Mouse (Mus musculus) forebrain, embryonic 12.5 days (tissue): ENCODE measurements around the gene Gtf2h2. TPM values are rescaled to one million over a fixed set of nuclear protein-coding genes. Genes with fewer than 3 reads are reported as not detected.

ENCODE experiments used
- ATAC-seq: fragments of 200-750 bp; cut with Nextera tagmentation; 2 replicates; pipeline ENCODE4 v1.8.0; 2017; ENCODE audit warnings: moderate TSS enrichment; ENCODE audit not compliant: low FRiP score
- H3K27ac ChIP-seq: fragments of 300-500 bp; sonication (generic); 2 replicates; pipeline ENCODE4 v1.5.1; 2016; ENCODE audit warnings: mild to moderate bottlenecking
- H3K27me3 ChIP-seq: fragments of 300-500 bp; sonication (generic); 2 replicates; pipeline ENCODE4 v1.6.1; 2016; ENCODE audit warnings: mild to moderate bottlenecking
- H3K36me3 ChIP-seq: fragments of 300-500 bp; sonication (generic); replicated peaks from 2 replicates; pipeline ENCODE4 v1.6.1; 2016; ENCODE audit warnings: mild to moderate bottlenecking
- H3K4me1 ChIP-seq: fragments of 300-500 bp; sonication (generic); 2 replicates; pipeline ENCODE4 v1.6.1; 2016
- H3K4me2 ChIP-seq: fragments of 300-500 bp; sonication (generic); 2 replicates; pipeline ENCODE4 v1.6.1; 2016; ENCODE audit warnings: mild to moderate bottlenecking, moderate library complexity
- H3K4me3 ChIP-seq: fragments of 300-500 bp; sonication (generic); replicated peaks from 2 replicates; pipeline ENCODE4 v1.5.1; 2016; ENCODE audit warnings: mild to moderate bottlenecking
- H3K9ac ChIP-seq: fragments of 300-500 bp; sonication (generic); 2 replicates; pipeline ENCODE4 v1.6.1; 2016; ENCODE audit warnings: mild to moderate bottlenecking
- H3K9me3 ChIP-seq: fragments of 300-500 bp; sonication (generic); 2 replicates; pipeline ENCODE4 v1.6.1; 2016
- WGBS: fragments of 180-500 bp; shearing (Covaris S2); methylation state at CpG from one replicate; pipeline ENCODE4 v1.1.7; 2016; 5-methylcytosine and 5-hydroxymethylcytosine counted together
- polyA plus RNA-seq: library from polyadenylated mRNA; unstranded; fragments of >200 nt; fragmentation: Nextera tagmentation; extraction: Ambion mirVana; gene quantifications from 2 replicates; pipeline ENCODE4 v1.2.1, GENCODE M21; 2016

Gene Gtf2h2
- polyA plus RNA-seq = 76.9 and 77.1 TPM in 2 replicates

DNA sequence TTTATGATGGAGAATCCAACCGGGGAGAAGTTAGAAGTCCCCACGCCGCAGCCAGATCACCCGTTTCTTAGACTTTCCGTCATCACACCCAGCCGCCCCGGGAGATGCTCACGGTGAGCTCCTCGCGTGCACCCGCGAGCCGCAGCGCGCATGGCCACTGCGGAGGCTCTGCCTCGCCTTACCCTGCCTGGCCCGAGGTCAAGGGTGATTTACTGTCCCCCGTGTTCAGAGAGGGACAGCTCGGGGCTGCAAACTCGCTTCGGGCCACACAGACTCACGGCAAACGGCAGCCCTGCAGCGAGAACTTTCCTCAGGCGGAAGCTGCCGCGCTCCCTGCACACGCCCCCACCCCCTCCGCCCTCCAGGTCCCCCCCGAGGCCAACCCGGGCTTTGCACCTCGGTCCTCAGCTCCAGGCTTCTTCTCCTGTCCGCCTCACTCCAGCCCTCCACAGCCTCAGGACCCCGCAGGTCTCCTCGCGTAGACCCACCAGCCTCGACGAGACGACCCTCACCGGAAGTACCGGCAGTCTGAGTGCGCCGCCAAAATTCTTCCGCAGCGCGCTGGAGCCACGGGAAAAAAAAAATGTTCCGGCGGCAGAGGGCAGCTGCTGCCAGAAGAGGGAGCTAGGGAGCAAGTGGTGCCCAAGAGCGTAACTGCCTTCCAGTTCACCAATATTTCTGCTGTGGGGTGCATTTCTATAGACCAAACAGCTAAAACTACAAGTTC lies at the start of gene Gtf2h2:
TSS of gene Gtf2h2 (minus strand) at position 519 of the 727 bp plus-strand sequence.
- Histone ChIP-seq H3K9ac (peak within 1 kb of the TSS; percentile 83), H3K36me3 (peaks cover 21% of the 10 kb centered on the region), H3K4me2 (peak within 1 kb of the TSS; percentile 64), H3K9me3 (no peaks in the 10 kb centered on the region), H3K4me1 (peaks cover 13% of the 10 kb centered on the region), H3K27me3 (no peaks in the 10 kb centered on the region), H3K4me3 (peak within 1 kb of the TSS; percentile 92), H3K27ac (peak within 1 kb of the TSS; percentile 89)
- under 1% methylated on average over 49 of the region's 51 CpGs for WGBS
- ATAC-seq = peak; percentile 88

DNA sequence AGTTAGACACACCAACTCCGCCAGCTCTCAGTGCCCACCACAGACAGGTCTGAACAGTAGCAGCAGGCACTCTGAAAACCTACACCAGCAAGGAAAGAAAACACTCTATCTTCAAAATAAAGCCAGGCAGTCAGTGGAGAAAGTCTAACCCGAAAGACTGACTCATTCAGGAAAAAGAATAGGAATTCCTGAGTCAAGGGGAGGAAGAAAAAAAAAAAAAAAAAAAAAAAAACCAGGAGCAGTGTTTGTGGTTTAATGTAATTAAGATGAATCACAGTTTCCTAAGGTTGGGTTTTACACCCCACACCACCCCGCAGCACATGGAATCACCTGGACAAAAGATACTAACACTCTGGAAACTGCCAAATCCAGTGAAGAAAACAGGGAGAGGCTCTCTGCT lies 43.8 kb upstream of the Gtf2h2 start:
- no peak overlapping the region for H3K27ac ChIP-seq
- H3K9ac ChIP-seq = no peak overlapping the region
- no peaks in the 10 kb centered on the region for H3K36me3 ChIP-seq
- 79% methylated on average over 3 of the region's 3 CpGs for WGBS
- H3K4me3 ChIP-seq = no peak overlapping the region
- H3K27me3 ChIP-seq = no peaks in the 10 kb centered on the region
- no peaks in the 10 kb centered on the region for H3K4me1 ChIP-seq
- no peaks in the 10 kb centered on the region for H3K9me3 ChIP-seq
- ATAC-seq = no peak
- no peak overlapping the region for H3K4me2 ChIP-seq

DNA sequence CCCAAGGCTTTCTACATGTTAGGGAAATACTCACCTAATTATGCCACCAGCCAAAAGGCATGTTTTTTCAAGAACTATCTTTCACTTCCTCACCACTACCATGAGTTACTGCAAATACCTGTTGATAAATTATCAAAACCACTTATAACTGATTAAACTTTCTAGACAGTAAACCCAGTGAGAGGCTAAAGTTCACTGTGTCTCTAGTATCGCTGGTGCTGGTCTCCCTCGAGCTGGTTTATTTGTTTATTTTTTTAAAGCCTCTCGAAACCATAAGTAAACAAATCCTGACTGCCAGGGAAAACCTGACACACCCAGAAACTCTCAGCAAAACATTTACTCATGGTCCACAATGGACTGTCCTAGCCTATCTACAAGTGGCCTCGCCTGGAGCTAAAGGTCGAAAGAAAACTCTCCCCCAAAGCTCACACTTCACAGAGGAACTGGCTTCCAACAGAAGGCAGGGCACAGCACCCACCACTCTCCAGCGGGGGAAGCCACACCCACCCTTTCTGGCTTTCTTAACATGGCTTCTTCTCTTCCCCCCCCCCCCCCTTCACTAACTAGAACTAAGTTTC lies 40.5 kb upstream of the Gtf2h2 start:
- WGBS = 77% methylated on average over 6 of the region's 6 CpGs
- no peaks in the 10 kb centered on the region for H3K9me3 ChIP-seq
- no peak overlapping the region for H3K4me2 ChIP-seq
- no peak overlapping the region for H3K4me3 ChIP-seq
- no peak for ATAC-seq
- H3K27ac ChIP-seq = no peak overlapping the region
- H3K36me3 ChIP-seq = no peaks in the 10 kb centered on the region
- no peaks in the 10 kb centered on the region for H3K27me3 ChIP-seq
- no peak overlapping the region for H3K9ac ChIP-seq
- no peaks in the 10 kb centered on the region for H3K4me1 ChIP-seq

DNA sequence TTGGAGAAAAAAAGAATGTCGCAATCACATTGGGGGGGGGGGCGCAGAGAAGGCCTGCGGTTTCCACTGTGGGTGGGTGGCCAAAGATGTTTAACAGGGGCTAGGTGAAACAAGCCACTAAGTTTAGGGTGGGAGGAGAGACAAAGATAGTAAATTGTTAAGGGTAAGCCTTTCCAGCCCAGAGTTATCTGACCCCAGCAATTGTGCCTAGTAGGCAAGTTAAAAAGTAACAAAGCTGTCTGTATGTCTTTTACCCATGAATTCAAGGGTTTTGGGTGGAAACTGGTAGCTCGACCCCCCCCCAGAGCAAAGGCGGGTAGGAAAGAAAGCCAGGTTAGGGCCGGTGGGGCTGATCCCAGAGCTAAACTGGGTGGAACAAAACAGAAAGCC lies 34.3 kb upstream of the Gtf2h2 start:
- no peaks in the 10 kb centered on the region for H3K9me3 ChIP-seq
- H3K4me1 ChIP-seq = no peaks in the 10 kb centered on the region
- H3K36me3 ChIP-seq = no peaks in the 10 kb centered on the region
- ATAC-seq = no peak
- no peak overlapping the region for H3K4me2 ChIP-seq
- 78% methylated on average over 6 of the region's 6 CpGs for WGBS
- no peak overlapping the region for H3K27ac ChIP-seq
- H3K4me3 ChIP-seq = no peak overlapping the region
- H3K27me3 ChIP-seq = no peaks in the 10 kb centered on the region
- no peak overlapping the region for H3K9ac ChIP-seq

DNA sequence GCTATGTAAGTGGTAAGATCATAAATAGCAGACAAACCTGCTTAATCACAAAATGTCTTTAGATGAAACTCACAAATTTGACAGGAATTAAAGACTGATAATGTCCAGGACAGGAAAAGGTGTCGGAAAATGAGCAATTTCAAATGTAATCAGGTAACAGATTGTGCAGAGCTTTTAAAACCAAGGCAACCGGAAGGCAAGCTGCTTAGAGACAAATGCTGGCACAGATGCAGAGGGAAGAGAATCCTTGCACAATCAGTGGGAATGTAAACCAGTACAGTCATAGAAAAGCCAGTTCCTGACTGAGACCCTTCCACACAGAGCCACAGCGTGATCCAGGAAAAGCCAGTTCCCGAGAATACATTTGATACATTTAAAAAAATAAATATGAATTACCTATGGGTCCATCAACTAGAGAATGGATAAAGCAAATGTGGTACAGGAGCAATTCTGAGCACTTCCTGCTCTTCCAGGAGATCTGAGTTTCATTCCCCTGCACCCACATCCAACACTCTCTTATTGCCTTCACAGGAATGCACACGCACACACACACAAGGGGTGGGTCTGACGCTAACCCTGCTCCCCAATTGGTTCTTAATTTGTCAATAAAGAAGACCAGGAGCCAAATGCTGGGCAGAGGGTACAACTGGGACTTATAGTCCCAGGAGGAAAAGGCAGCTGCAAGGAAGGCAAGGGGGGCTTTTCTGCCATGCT lies 33.7 kb upstream of the Gtf2h2 start:
- no peak overlapping the region for H3K4me3 ChIP-seq
- no peak overlapping the region for H3K9ac ChIP-seq
- H3K27me3 ChIP-seq = no peaks in the 10 kb centered on the region
- H3K27ac ChIP-seq = no peak overlapping the region
- H3K36me3 ChIP-seq = no peaks in the 10 kb centered on the region
- ATAC-seq = no peak
- 81% methylated on average over 6 of the region's 6 CpGs for WGBS
- H3K4me2 ChIP-seq = no peak overlapping the region
- H3K9me3 ChIP-seq = no peaks in the 10 kb centered on the region
- H3K4me1 ChIP-seq = no peaks in the 10 kb centered on the region

DNA sequence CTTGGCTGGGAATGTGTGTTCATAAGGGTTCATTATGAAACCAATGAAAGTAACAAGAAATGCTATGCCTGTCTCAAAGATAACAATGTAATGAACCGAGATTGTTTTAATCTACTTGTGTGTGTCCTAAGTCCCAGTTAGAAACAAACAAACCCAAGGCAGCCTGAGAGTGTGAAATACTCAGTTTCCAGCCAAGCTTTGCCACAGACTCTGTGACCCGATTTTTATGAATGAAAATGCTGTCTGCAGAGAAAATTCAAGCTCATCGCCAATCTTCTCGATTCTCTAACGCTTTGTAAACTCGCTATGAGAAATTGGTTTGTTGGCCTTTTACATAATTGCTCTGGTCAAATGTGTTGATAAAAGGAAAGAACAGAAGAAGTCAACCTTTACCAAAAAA lies 32.5 kb upstream of the Gtf2h2 start:
- Histone ChIP-seq H3K4me1 (no peaks in the 10 kb centered on the region), H3K36me3 (no peaks in the 10 kb centered on the region), H3K27me3 (no peaks in the 10 kb centered on the region), H3K9ac (no peak overlapping the region), H3K4me3 (no peak overlapping the region), H3K9me3 (no peaks in the 10 kb centered on the region), H3K4me2 (no peak overlapping the region), H3K27ac (no peak overlapping the region)
- ATAC-seq = no peak
- 89% methylated on average over 6 of the region's 6 CpGs for WGBS

DNA sequence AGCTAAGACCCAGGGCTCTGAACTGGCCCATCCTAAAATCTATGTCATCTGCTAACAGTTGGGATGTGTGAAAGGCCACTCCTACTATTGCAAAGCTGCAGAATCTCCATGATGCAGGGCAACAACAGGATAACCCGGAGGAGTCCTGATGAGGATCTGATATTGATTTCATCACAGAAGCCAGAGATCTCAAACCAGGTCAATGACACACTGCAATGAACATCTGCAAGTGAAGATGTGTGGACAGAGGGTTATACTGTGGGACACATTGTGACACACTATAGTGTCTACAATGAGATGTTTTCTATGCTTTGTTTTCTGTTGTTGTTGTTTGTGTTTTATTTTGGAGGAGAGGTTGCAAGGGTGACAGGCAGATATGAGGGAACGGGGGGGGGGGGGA lies 31.3 kb upstream of the Gtf2h2 start:
- ATAC-seq = no peak
- no peak overlapping the region for H3K9ac ChIP-seq
- no peaks in the 10 kb centered on the region for H3K9me3 ChIP-seq
- no peak overlapping the region for H3K4me2 ChIP-seq
- no peaks in the 10 kb centered on the region for H3K27me3 ChIP-seq
- 94% methylated on average over 2 of the region's 2 CpGs for WGBS
- no peaks in the 10 kb centered on the region for H3K4me1 ChIP-seq
- no peak overlapping the region for H3K4me3 ChIP-seq
- H3K36me3 ChIP-seq = no peaks in the 10 kb centered on the region
- no peak overlapping the region for H3K27ac ChIP-seq

DNA sequence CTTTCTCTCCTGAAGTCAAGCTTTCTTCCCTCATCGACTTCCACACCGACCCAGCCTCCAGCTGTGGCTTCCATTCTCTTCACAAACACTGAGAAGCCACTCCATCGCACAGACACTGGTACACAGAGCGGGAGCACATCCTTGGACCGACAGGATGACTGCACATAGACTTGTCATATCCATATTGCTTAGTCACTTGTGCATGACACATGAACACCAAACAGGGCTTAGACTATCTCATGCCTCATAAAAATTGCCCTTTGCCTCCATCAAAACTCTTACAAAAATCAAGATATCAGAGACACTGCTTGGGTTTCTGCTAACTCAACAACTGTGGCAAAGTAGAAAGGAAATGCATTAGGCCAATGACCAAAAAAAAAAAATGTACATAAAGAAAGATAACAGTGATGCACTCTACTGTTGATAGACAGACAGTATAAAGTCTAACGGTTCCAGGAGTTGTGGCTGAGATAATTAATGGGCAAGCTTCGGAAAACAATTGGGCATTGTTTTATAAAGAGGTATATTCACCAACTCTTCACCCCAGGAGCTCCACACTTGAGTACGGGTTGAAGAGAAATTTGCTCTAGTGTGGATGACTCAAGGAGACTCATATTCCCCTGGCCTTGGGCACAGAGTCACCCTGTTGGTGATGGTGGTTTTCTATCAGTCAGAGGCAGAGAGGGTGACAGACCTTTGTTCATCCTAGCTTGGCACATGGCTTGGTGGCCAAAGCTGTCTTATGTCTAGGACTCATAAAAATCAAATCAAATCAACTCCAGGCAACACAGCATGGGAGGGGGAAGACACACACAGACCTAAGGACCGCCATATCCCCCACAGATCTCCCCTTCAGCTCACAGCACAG lies 29.6 kb upstream of the Gtf2h2 start:
- WGBS = 79% methylated on average over 9 of the region's 9 CpGs
- no peaks in the 10 kb centered on the region for H3K4me1 ChIP-seq
- no peak for ATAC-seq

DNA sequence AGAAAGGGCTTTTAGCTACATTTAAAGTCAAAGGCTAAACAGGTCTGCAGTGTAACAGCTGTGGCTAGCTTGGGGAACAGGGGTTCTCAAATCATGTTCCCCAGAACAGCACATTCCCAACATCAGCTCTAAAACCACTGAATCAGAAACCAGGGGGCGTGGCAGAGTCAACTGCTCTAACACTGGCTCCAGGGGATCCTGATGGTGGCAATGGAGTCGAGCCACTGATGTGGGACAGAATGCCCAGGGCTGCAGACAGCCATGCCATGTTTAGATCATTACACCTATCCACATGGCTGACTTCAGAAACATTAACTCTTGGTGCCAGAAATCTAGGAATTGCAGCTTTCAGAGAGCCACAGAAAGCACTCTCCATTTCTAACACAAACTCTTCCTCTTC lies 26.8 kb upstream of the Gtf2h2 start:
- Histone ChIP-seq H3K27ac (no peak overlapping the region), H3K4me3 (no peak overlapping the region), H3K36me3 (no peaks in the 10 kb centered on the region), H3K27me3 (no peaks in the 10 kb centered on the region), H3K4me2 (no peak overlapping the region), H3K4me1 (peaks cover 3% of the 10 kb centered on the region; the same call in 1 of the 2 replicates), H3K9me3 (no peaks in the 10 kb centered on the region), H3K9ac (no peak overlapping the region)
- 79% methylated on average over 2 of the region's 2 CpGs for WGBS
- ATAC-seq = no peak

More for the DNA sequence above, 29.6 kb upstream of the Gtf2h2 start:
- Histone ChIP-seq H3K9ac (no peak overlapping the region), H3K4me3 (no peak overlapping the region), H3K4me2 (no peak overlapping the region), H3K9me3 (no peaks in the 10 kb centered on the region), H3K27me3 (no peaks in the 10 kb centered on the region), H3K36me3 (no peaks in the 10 kb centered on the region), H3K27ac (no peak overlapping the region)

DNA sequence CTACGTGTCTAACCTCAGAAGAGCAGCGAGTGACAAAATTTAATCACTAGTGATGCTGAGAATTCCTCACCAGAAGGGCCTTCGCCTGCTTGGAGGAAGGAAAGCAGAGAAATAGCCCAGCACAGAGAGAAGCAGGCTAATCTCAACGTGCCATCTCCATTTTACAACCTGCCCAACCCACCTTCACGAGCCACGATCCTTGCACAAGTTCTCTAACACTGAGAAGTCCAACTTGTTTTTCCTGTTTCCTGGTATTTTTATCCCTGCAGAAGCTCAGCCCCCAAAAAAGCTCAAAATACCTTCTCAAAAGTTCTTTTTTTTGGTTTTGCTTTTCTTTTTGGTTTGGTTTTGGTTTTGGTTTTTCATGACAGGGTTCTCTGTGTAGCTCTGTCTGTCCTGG lies 25.8 kb upstream of the Gtf2h2 start:
- Histone ChIP-seq H3K36me3 (no peaks in the 10 kb centered on the region), H3K4me1 (peaks cover 3% of the 10 kb centered on the region; the same call in 1 of the 2 replicates), H3K4me2 (no peak overlapping the region), H3K9me3 (no peaks in the 10 kb centered on the region), H3K9ac (no peak overlapping the region), H3K4me3 (no peak overlapping the region), H3K27me3 (no peaks in the 10 kb centered on the region), H3K27ac (no peak overlapping the region)
- ATAC-seq = no peak
- WGBS = 88% methylated on average over 6 of the region's 6 CpGs

DNA sequence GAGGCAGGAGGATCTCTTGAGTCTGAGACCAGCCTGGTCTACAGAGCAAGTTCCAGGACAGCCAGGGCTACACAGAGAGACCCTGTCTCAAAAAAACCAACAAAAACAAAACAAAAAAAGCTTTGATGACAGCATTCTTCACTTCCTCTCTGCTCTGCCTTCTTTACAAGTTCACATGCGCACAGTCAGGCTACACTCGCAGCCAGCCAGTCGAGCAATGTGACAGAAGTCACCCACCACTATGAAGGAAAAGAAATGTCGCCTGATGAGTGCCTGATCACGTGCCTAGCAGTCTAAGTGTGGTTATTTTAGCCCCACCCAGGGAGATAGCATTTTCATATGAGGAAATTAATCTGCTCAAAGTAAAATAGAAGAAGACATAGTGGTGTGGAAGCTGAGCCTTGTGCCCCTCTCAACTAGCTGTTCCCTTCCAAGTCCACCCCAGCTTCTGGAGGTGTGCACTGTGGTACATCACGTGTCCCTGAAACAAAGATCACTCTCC lies 25.3 kb upstream of the Gtf2h2 start:
- Histone ChIP-seq H3K27me3 (no peaks in the 10 kb centered on the region), H3K4me2 (no peak overlapping the region), H3K4me3 (no peak overlapping the region), H3K9me3 (no peaks in the 10 kb centered on the region), H3K27ac (no peak overlapping the region), H3K4me1 (peaks cover 3% of the 10 kb centered on the region; the same call in 1 of the 2 replicates), H3K36me3 (no peaks in the 10 kb centered on the region), H3K9ac (no peak overlapping the region)
- WGBS = 84% methylated on average over 6 of the region's 6 CpGs
- ATAC-seq = no peak
